11 mouse cellular contexts compared by ENCODE assay signal in the genomic region with DNA sequence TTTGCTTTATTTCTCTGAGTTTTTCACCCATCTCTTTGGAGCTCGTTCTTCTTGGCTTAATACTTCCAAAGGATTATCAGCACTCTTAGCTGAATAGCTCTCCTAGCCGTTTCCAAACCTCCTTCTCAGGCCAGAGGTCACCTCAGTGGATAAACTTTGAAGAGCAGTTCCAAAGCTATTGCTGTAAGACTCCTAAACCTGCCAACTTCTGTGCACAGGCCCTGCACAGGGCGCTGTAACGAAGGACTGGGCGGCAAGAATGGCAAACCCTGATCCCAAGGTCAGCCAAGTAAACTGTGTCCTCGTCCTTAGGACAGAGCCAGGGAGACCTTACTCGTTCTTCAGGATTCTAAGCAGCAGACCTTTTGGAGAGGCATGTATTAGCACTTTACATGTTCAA. TPM values are rescaled to one million over a fixed set of nuclear protein-coding genes. Genes with fewer than 3 reads are reported as not detected.
A peak's percentile ranks its signal among the peaks of the same experiment; 100 is the strongest.
DNase-seq lines count a peak whose midpoint lies in the region; ATAC-seq lines count a peak whose summit lies in the region.
"Had no signal": no experiment of that assay in that cellular context is flagged by ENCODE, and none has a peak within 500 bp of the region (broad histone marks: within the 10 kb centered on the region; RNA-seq: fewer than 3 reads in every experiment).

No protein-coding gene starts in this region.

- no peak overlapping the region for H3K9ac ChIP-seq in forebrain, embryonic 13.5 days
- H3K9ac ChIP-seq: forebrain, postnatal 0 days; limb, embryonic 12.5 days had no signal

- peaks cover 13% of the 10 kb centered on the region for H3K36me3 ChIP-seq in forebrain, embryonic 13.5 days (ENCODE audit: poor library complexity, severe bottlenecking)
- peaks cover 31% of the 10 kb centered on the region for H3K36me3 ChIP-seq in forebrain, embryonic 10.5 days (replicated peaks)
- H3K36me3 ChIP-seq in heart, embryonic 10.5 days = peaks cover 35% of the 10 kb centered on the region

- no peak overlapping the region for H3K4me3 ChIP-seq in forebrain, embryonic 13.5 days
- no peak overlapping the region for H3K4me3 ChIP-seq in forebrain, embryonic 10.5 days
- H3K4me3 ChIP-seq in heart, embryonic 10.5 days = no peak overlapping the region
- H3K4me3 ChIP-seq: limb, embryonic 12.5 days had no signal

- no peaks in the 10 kb centered on the region for H3K27me3 ChIP-seq in forebrain, embryonic 13.5 days
- H3K27me3 ChIP-seq in forebrain, embryonic 10.5 days (ENCODE audit: poor library complexity, severe bottlenecking) = no peaks in the 10 kb centered on the region
- H3K27me3 ChIP-seq in heart, embryonic 10.5 days (ENCODE audit: insufficient read depth, poor library complexity, severe bottlenecking) = no peaks in the 10 kb centered on the region
- H3K27me3 ChIP-seq: limb, embryonic 12.5 days; megakaryocyte, embryonic 14.5 days had no signal

- H3K9me3 ChIP-seq in forebrain, embryonic 13.5 days (replicated peaks) = no peaks in the 10 kb centered on the region
- H3K9me3 ChIP-seq in forebrain, embryonic 10.5 days = no peaks in the 10 kb centered on the region
- no peaks in the 10 kb centered on the region for H3K9me3 ChIP-seq in heart, embryonic 10.5 days
- H3K9me3 ChIP-seq: limb, embryonic 12.5 days; megakaryocyte, embryonic 14.5 days had no signal

- ATAC-seq in forebrain, embryonic 13.5 days = no peak
- no peak for ATAC-seq in frontal cortex, adult (ENCODE audit: low TSS enrichment)

- WGBS in forebrain, embryonic 13.5 days = 47% methylated on average over 7 of the region's 7 CpGs
- 59% methylated on average over 7 of the region's 7 CpGs for WGBS in forebrain, embryonic 10.5 days
- WGBS in heart, embryonic 10.5 days = 63% methylated on average over 7 of the region's 7 CpGs

- peaks cover 43% of the 10 kb centered on the region for H3K4me1 ChIP-seq in forebrain, embryonic 13.5 days
- peaks cover 30% of the 10 kb centered on the region for H3K4me1 ChIP-seq in forebrain, embryonic 10.5 days
- H3K4me1 ChIP-seq in heart, embryonic 10.5 days = peaks cover 41% of the 10 kb centered on the region

- H3K4me2 ChIP-seq in forebrain, embryonic 13.5 days = no peak overlapping the region
- H3K4me2 ChIP-seq: limb, embryonic 12.5 days had no signal

- 0 out of 2 replicates have a peak overlapping the region, but pooled peaks have one; percentile 10 for H3K27ac ChIP-seq in forebrain, embryonic 13.5 days
- H3K27ac ChIP-seq in forebrain, embryonic 10.5 days = no peak overlapping the region
- peak overlapping the region; percentile 63 for H3K27ac ChIP-seq in heart, embryonic 10.5 days
- H3K27ac ChIP-seq: limb, embryonic 12.5 days had no signal

- no peak for DNase-seq in forebrain, embryonic 10.5 days (ENCODE audit: extremely low spot score, low spot score)
- DNase-seq in adipocyte (ENCODE audit: low spot score) = peak; percentile 82
- no peak for DNase-seq in heart, embryonic 10.5 days (ENCODE audit: low spot score)
- peak; percentile 48 for DNase-seq in kidney, postnatal 14 days
- DNase-seq in right cerebral cortex, postnatal 14 days = no peak
- DNase-seq in embryo, embryonic 11 days = no peak
- DNase-seq: forebrain, postnatal 0 days had no signal

RNA-seq across cellular contexts. Expression of a gene that starts 6.0 kb away (rescaled TPM):
- 87.4 and 95.6 TPM in 2 replicates for polyA plus RNA-seq in forebrain, embryonic 13.5 days (2015; fragmentation: Nextera tagmentation; extraction: Ambion mirVana)
- polyA plus RNA-seq in forebrain, embryonic 10.5 days (2016; fragmentation: Nextera tagmentation; extraction: Ambion mirVana) = 57.5 and 58.6 TPM in 2 replicates
- polyA plus RNA-seq in heart, embryonic 10.5 days (2016; fragmentation: Nextera tagmentation; extraction: Ambion mirVana) = 99.9 and 114 TPM in 2 replicates

RNA-seq across cellular contexts. Expression of a gene that starts 46.7 kb away (rescaled TPM):
- 0.12 and 0.24 TPM in 2 replicates for polyA plus RNA-seq in forebrain, embryonic 13.5 days (2015; fragmentation: Nextera tagmentation; extraction: Ambion mirVana)
- not detected in 2 replicates for polyA plus RNA-seq in forebrain, embryonic 10.5 days (2016; fragmentation: Nextera tagmentation; extraction: Ambion mirVana)
- polyA plus RNA-seq in heart, embryonic 10.5 days (2016; fragmentation: Nextera tagmentation; extraction: Ambion mirVana) = 4.1 and 9.1 TPM in 2 replicates

Comparison
In these comparisons a context has a peak if more than half of its experiments do, and no peak if none do; other contexts are left out.
1. DNase-seq: peak in adipocyte (single experiment) and kidney, postnatal 14 days (single experiment); none in forebrain, embryonic 10.5 days (single experiment), heart, embryonic 10.5 days (single experiment), right cerebral cortex, postnatal 14 days (single experiment) and embryo, embryonic 11 days (single experiment).